Mouse (Mus musculus): ENCODE results near the gene Abhd12. TPM values are rescaled to one million over a fixed set of nuclear protein-coding genes. Genes with fewer than 3 reads are reported as not detected.
A peak's percentile ranks its signal among the peaks of the same experiment; 100 is the strongest.

The Abhd12 gene
- polyA plus RNA-seq, 1 experiment = 49.2 TPM

- H3K27ac ChIP-seq (ENCODE audit: control insufficient read depth, insufficient read depth, low read depth, low read length) = no peak overlapping the region
- no peaks in the 10 kb centered on the region for H3K27me3 ChIP-seq (ENCODE audit: control insufficient read depth, insufficient read depth, low read length)
- no peaks in the 10 kb centered on the region; the same call in 1 of the 2 replicates for H3K36me3 ChIP-seq (ENCODE audit: control insufficient read depth, insufficient read depth, low read length)
- no peaks in the 10 kb centered on the region for H3K4me1 ChIP-seq (ENCODE audit: control insufficient read depth, insufficient read depth, low read length)
- peak; percentile 7; the same call in 1 of the 2 replicates for TF ChIP-seq CTCF (IDR thresholded peaks at IDR 0.05; ENCODE audit: control insufficient read depth, insufficient read depth, insufficient replicate concordance, low read depth, low read length)
- no peak for TF ChIP-seq POLR2A (IDR thresholded peaks at IDR 0.05; ENCODE audit: control insufficient read depth, low read depth, low read length)
- H3K4me3 ChIP-seq (ENCODE audit: control insufficient read depth, low read depth, low read length) = no peak overlapping the region
These were observed 53.3 kb downstream of the Abhd12 start for GRCm38 (mm10) chr2:150851251-150851650.

- no peak overlapping the region for H3K4me3 ChIP-seq (ENCODE audit: control insufficient read depth, low read depth, low read length)
- TF ChIP-seq POLR2A (IDR thresholded peaks at IDR 0.05; ENCODE audit: control insufficient read depth, low read depth, low read length) (no peak), CTCF (IDR thresholded peaks at IDR 0.05; ENCODE audit: control insufficient read depth, insufficient read depth, insufficient replicate concordance, low read depth, low read length) (no peak)
These were observed 57.0 kb downstream of the Abhd12 start for GRCm38 (mm10) chr2:150847436-150847995.

GRCm38 (mm10) chr2:150844798-150845197 lies 59.7 kb downstream of the Abhd12 start:
- Histone ChIP-seq H3K36me3 (ENCODE audit: control insufficient read depth, insufficient read depth, low read length) (no peaks in the 10 kb centered on the region; the same call in 1 of the 2 replicates), H3K27ac (ENCODE audit: control insufficient read depth, insufficient read depth, low read depth, low read length) (no peak overlapping the region), H3K27me3 (ENCODE audit: control insufficient read depth, insufficient read depth, low read length) (no peaks in the 10 kb centered on the region), H3K4me3 (ENCODE audit: control insufficient read depth, low read depth, low read length) (no peak overlapping the region), H3K4me1 (ENCODE audit: control insufficient read depth, insufficient read depth, low read length) (no peaks in the 10 kb centered on the region)
- TF ChIP-seq POLR2A (IDR thresholded peaks at IDR 0.05; ENCODE audit: control insufficient read depth, low read depth, low read length) (no peak), CTCF (IDR thresholded peaks at IDR 0.05; ENCODE audit: control insufficient read depth, insufficient read depth, insufficient replicate concordance, low read depth, low read length) (no peak)

More at GRCm38 (mm10) chr2:150847436-150847995, 57.0 kb downstream of the Abhd12 start:
- Histone ChIP-seq H3K4me1 (ENCODE audit: control insufficient read depth, insufficient read depth, low read length) (no peaks in the 10 kb centered on the region), H3K27ac (ENCODE audit: control insufficient read depth, insufficient read depth, low read depth, low read length) (no peak overlapping the region), H3K27me3 (ENCODE audit: control insufficient read depth, insufficient read depth, low read length) (no peaks in the 10 kb centered on the region), H3K36me3 (ENCODE audit: control insufficient read depth, insufficient read depth, low read length) (no peaks in the 10 kb centered on the region; the same call in 1 of the 2 replicates)

- Histone ChIP-seq H3K36me3 (ENCODE audit: control insufficient read depth, insufficient read depth, low read length) (no peaks in the 10 kb centered on the region; the same call in 1 of the 2 replicates), H3K27ac (ENCODE audit: control insufficient read depth, insufficient read depth, low read depth, low read length) (no peak overlapping the region), H3K4me3 (ENCODE audit: control insufficient read depth, low read depth, low read length) (no peak overlapping the region), H3K4me1 (ENCODE audit: control insufficient read depth, insufficient read depth, low read length) (no peaks in the 10 kb centered on the region), H3K27me3 (ENCODE audit: control insufficient read depth, insufficient read depth, low read length) (no peaks in the 10 kb centered on the region)
- TF ChIP-seq CTCF (IDR thresholded peaks at IDR 0.05; ENCODE audit: control insufficient read depth, insufficient read depth, insufficient replicate concordance, low read depth, low read length) (no peak), POLR2A (IDR thresholded peaks at IDR 0.05; ENCODE audit: control insufficient read depth, low read depth, low read length) (no peak)
These were observed 62.5 kb downstream of the Abhd12 start for GRCm38 (mm10) chr2:150842049-150842461.

GRCm38 (mm10) chr2:150841109-150841508 lies 63.4 kb downstream of the Abhd12 start:
- TF ChIP-seq CTCF (IDR thresholded peaks at IDR 0.05; ENCODE audit: control insufficient read depth, insufficient read depth, insufficient replicate concordance, low read depth, low read length) (no peak), POLR2A (IDR thresholded peaks at IDR 0.05; ENCODE audit: control insufficient read depth, low read depth, low read length) (no peak)
- Histone ChIP-seq H3K27ac (ENCODE audit: control insufficient read depth, insufficient read depth, low read depth, low read length) (no peak overlapping the region), H3K36me3 (ENCODE audit: control insufficient read depth, insufficient read depth, low read length) (no peaks in the 10 kb centered on the region; the same call in 1 of the 2 replicates), H3K4me3 (ENCODE audit: control insufficient read depth, low read depth, low read length) (no peak overlapping the region), H3K27me3 (ENCODE audit: control insufficient read depth, insufficient read depth, low read length) (no peaks in the 10 kb centered on the region), H3K4me1 (ENCODE audit: control insufficient read depth, insufficient read depth, low read length) (no peaks in the 10 kb centered on the region)

GRCm38 (mm10) chr2:150839686-150840471 lies 64.7 kb downstream of the Abhd12 start:
- H3K27ac ChIP-seq (ENCODE audit: control insufficient read depth, insufficient read depth, low read depth, low read length) = no peak overlapping the region
- no peaks in the 10 kb centered on the region for H3K4me1 ChIP-seq (ENCODE audit: control insufficient read depth, insufficient read depth, low read length)
- TF ChIP-seq POLR2A (IDR thresholded peaks at IDR 0.05; ENCODE audit: control insufficient read depth, low read depth, low read length) = no peak
- no peak for TF ChIP-seq CTCF (IDR thresholded peaks at IDR 0.05; ENCODE audit: control insufficient read depth, insufficient read depth, insufficient replicate concordance, low read depth, low read length)
- no peak overlapping the region for H3K4me3 ChIP-seq (ENCODE audit: control insufficient read depth, low read depth, low read length)
- H3K36me3 ChIP-seq (ENCODE audit: control insufficient read depth, insufficient read depth, low read length) = no peaks in the 10 kb centered on the region; the same call in 1 of the 2 replicates
- no peaks in the 10 kb centered on the region for H3K27me3 ChIP-seq (ENCODE audit: control insufficient read depth, insufficient read depth, low read length)

- Histone ChIP-seq H3K27ac (ENCODE audit: control insufficient read depth, insufficient read depth, low read depth, low read length) (no peak overlapping the region), H3K4me1 (ENCODE audit: control insufficient read depth, insufficient read depth, low read length) (no peaks in the 10 kb centered on the region), H3K27me3 (ENCODE audit: control insufficient read depth, insufficient read depth, low read length) (no peaks in the 10 kb centered on the region), H3K4me3 (ENCODE audit: control insufficient read depth, low read depth, low read length) (no peak overlapping the region), H3K36me3 (ENCODE audit: control insufficient read depth, insufficient read depth, low read length) (no peaks in the 10 kb centered on the region; the same call in 1 of the 2 replicates)
- TF ChIP-seq POLR2A (IDR thresholded peaks at IDR 0.05; ENCODE audit: control insufficient read depth, low read depth, low read length) (no peak), CTCF (IDR thresholded peaks at IDR 0.05; ENCODE audit: control insufficient read depth, insufficient read depth, insufficient replicate concordance, low read depth, low read length) (no peak)
These were observed 66.8 kb downstream of the Abhd12 start for GRCm38 (mm10) chr2:150837781-150838180.
